Mouse (Mus musculus) heart, postnatal 36 days (tissue): ENCODE data around the gene Pou4f1. TPM values are rescaled to one million over a fixed set of nuclear protein-coding genes. Genes with fewer than 3 reads are reported as not detected.
A peak's percentile ranks its signal among the peaks of the same experiment; 100 is the strongest.

ENCODE experiments used
- DNase-seq, 2 experiments: peaks; one replicate each; pipeline ENCODE4 v3.0.0; 2021 to 2022
- intact Hi-C: fragments of 180-260 bp; cut with DNase I; formaldehyde crosslinking; loops from one replicate; pipeline ENCODE4 v1.15.1; 2025
- total RNA-seq, 2 experiments: library from RNA; stranded (reverse); gene quantifications; 2 replicates each; pipeline ENCODE4 v1.2.3; 2021

Pou4f1 gene
- total RNA-seq, 2 experiments from 2014 or later = 0.06 to 0.08 TPM

DNA sequence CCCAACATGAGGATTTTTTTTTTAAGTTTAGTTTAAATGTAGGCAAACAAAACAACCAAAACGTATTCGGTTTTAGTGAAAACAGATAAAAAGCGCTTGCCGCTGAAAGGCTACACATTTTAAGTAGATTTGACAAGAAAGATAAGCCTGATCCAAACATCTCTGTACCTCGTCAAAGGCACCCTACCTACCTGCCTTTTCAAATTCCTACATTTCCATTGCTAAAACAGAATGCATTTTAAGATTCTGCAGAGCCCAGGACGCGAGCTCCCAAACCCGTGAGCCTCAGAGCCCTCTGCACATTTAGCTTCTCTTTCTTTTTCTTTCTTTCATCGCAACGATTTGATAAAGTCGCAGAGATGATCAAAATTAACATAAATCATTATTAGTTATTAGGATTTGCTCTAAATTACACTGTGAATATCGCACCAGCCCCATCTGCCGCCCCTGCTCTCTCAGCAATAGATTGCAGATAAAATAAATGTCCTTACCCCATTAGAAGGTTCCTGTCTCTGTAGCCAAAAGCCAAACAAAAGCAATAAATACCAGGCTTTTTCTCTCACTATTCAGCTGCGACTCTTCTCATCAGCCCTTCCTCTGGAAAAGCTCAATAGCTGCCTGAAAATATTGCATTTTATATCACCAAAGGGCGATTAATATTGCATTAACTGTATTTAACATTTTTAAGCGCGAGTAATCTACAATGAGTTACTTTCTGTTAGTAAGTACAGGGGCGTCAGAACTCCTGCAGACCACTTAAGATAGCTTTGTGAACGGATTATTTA, 8.9 kb downstream of the Pou4f1 start:
- DNase-seq = no peak
- intact Hi-C loops = no loop called here

- intact Hi-C loops = no loop called here
- no peak for DNase-seq
Measured at GRCm38 (mm10) chr14:104457966-104458710, 9.7 kb downstream of the Pou4f1 start.

DNA sequence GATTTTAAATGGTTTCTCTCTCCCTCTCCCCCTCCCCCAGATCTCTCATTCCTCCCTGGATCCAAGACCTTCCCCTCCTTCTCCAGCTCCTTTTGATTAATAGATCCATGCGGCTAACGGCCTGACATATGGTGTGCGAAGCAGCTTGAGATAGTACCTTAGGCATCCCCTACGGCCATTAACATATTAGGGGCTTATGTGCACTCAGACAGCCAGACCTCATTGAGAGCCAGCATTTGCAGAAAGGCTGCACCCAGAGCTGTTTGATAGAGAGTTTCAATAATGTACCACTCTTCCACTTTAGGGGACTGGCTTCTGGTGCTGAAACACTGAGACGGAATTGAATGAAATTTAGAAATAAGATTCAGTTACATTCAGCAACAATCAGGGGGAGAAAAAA, 10.8 kb downstream of the Pou4f1 start:
- intact Hi-C loops = no loop called here
- no peak for DNase-seq

GRCm38 (mm10) chr14:104453824-104454223, 14.0 kb downstream of the Pou4f1 start:
- peak in 1 of 2 experiments; percentile 53 for DNase-seq
- intact Hi-C loops = no loop called here

DNA sequence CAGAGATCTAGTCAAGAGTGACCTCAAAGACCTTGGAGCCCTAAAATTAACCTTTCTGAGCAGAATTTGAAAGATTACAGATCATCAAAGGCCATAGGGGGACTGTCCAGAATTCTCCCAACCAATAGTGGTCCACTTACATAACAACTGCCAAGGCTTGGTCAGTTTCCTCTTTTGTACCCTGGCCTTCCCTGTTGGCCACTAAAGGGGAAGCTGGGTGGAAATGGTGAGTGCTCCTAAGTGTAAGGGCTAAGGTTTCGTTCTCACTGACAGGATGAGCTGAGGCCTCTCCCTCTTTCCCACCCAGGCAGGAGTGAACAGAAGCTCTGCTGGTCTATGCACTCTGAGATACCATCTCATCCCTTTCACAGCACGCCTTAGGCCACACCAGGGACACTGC, 33.5 kb downstream of the Pou4f1 start:
- no peak for DNase-seq
- intact Hi-C loops = no loop called here

DNA sequence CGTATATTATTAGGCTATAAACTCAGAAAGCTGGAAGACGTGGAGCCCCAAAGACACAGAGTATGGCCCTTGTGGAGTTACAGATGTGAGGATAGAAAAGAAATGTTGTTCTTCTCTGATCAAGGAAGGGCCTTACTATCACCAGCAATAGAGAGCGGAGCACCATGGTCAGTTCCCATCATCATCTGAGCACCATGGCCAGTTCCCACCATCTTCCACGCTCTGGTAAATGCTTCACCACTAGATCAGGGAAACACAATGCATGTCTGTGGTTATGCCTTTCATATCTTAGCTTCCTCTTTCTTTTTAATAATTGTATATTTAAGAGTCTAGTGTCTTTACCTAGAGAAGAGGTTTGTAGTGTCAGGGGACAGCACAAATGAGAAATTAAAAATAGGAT, 37.0 kb downstream of the Pou4f1 start:
- DNase-seq = no peak
- intact Hi-C loops = no loop called here

GRCm38 (mm10) chr14:104423688-104424470, 43.9 kb downstream of the Pou4f1 start:
- DNase-seq = no peak
- intact Hi-C loops = no loop called here

Other genes starting within 250 kb of the Pou4f1 start
- 1 to 10 TPM; 4.4 to 5.0 TPM for gene Rnf219, start 54.6 kb upstream of the Pou4f1 start, total RNA-seq